Mouse (Mus musculus): ENCODE results near the gene Gja3.
"Not testable (repeated sequence)": the region's sequence is repeated elsewhere in the genome, so short reads cannot be mapped to it uniquely, and the experiment has no call there.

Gja3 gene

DNA sequence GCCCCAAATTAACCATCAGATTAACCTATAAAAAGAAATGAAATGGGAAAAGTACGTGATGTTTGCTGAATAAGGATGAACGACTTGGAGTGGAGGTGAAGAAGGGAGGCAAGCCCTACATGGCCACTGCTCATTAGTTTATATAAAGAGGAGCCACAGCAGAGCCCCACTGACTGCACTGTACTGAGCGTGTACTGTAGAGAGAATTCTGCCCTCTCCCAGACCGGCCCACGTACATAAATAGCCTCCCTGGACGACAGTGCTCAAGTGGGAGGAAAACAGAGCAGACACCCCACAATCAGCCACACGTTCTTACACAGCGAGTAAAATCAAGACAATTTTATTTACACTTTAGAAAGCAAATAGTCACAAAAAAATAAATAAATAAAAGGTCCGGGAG lies 23.8 kb downstream of the Gja3 start:
- DNase-seq (ENCODE audit: low spot score): no peak

DNA sequence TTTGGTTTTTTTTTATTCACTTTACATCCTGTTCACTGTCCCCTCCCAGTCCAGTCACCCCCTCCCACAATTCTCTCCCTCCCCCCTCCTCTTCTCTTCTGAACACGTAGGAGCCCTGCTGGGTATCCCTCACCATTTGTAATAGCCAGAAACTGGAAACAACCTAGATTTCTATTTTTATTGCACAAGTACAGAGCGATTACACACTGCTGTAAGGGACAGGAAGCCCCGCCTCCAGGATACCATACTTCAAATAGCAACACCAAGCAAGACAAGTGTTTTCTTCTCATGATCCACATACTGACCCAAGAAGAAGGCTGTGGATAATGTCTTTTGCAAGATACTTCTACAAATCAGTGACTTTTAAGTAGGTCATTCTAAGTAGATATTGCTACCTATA lies 25.1 kb downstream of the Gja3 start:
- no peak for DNase-seq (ENCODE audit: low spot score)

DNA sequence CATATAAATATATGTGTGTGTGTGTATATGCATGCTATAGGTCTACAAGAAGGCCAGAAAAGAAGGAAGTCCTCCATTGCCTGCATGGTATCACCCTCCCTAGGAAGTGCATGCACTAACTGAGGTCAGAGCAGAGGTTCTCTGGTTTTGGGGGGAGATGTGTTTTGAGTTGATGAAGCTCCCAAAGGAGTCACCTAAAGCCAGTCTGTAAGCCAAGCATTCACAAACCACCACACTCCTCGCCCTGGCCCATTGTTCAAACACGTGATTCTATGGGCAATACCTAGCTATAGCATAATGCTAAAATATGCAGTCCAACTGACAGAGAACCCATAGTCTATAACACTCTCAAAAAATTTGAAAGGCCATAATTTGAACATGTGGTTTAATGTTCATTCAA lies 39.5 kb downstream of the Gja3 start:
- no peak for DNase-seq (ENCODE audit: low spot score)

DNA sequence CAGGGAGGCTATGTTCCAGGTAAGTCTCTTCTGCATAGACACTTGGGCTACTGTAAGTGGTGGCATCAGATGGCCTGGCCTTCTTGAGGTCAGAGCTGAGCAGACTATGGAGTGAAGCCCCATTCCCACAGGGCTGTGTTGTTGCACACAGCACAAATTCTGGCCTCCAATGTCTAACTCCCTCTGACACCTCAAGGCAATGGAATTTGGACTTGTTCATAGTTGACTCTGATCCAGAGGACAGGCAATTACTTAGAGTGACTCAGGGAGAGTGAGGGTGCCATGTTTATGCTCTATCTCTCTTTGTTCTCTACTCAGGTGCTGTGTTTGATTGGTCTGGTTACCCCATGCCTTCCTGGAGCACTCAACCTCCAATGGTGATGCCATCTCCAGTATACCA lies 41.1 kb downstream of the Gja3 start:
- not testable (repeated sequence) for DNase-seq (ENCODE audit: low spot score)

DNA sequence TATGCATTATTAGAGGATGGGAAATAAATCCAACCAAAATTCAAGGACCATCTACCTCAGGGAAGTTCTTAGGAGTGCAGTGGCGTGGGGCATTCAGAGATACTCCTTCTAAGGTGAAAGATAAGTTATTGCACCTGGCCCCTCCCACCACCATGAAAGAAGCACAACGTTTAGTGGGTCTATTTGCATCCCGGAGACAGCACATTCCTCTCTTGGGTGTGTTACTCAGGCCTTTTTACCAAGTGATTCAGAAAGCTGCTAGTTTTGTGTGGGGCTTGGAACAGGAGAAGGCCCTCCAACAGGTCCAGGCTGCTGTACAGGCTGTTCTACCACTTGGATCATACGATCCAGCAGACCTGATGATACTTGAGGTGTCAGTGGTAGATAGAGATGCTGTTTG lies 69.3 kb downstream of the Gja3 start:
- no peak for DNase-seq (ENCODE audit: low spot score)

Measured in spleen, adult 12 weeks (tissue).